13 mouse cellular contexts compared by ENCODE assay signal in genomic region chr5:99402784-99403183, GRCm38 (mm10).
A peak's percentile ranks its signal among the peaks of the same experiment; 100 is the strongest.
DNase-seq lines count a peak whose midpoint lies in the region; ATAC-seq lines count a peak whose summit lies in the region.
"Had no signal": no experiment of that assay in that cellular context is flagged by ENCODE, and none has a peak within 500 bp of the region (broad histone marks: within the 10 kb centered on the region; RNA-seq: fewer than 3 reads in every experiment).

No protein-coding gene starts in this region.

- H3K4me3 ChIP-seq in liver, embryonic 13.5 days (replicated peaks): no peak overlapping the region
- H3K4me3 ChIP-seq in liver, embryonic 11.5 days (ENCODE audit: low read depth, low read length): no peak overlapping the region
- H3K4me3 ChIP-seq in limb, embryonic 10.5 days: no peak overlapping the region
- no peak overlapping the region for H3K4me3 ChIP-seq in neural tube, embryonic 14.5 days (ENCODE audit: low read depth, low read length)
- H3K4me3 ChIP-seq: limb, embryonic 15.5 days; myocyte had no signal

- no peak overlapping the region for H3K27ac ChIP-seq in liver, embryonic 13.5 days
- no peak overlapping the region for H3K27ac ChIP-seq in liver, embryonic 11.5 days (ENCODE audit: low read depth, low read length)
- peak overlapping the region; percentile 9; the same call in 1 of the 2 replicates for H3K27ac ChIP-seq in limb, embryonic 10.5 days
- H3K27ac ChIP-seq in neural tube, embryonic 14.5 days (ENCODE audit: low read depth, low read length): peak overlapping the region; percentile 22; the same call in 1 of the 2 replicates
- H3K27ac ChIP-seq: limb, embryonic 15.5 days had no signal

- H3K4me1 ChIP-seq in liver, embryonic 13.5 days (replicated peaks): peaks cover 44% of the 10 kb centered on the region
- peaks cover 37% of the 10 kb centered on the region for H3K4me1 ChIP-seq in liver, embryonic 11.5 days (replicated peaks; ENCODE audit: control insufficient read depth, insufficient read depth, low read length)
- peaks cover 41% of the 10 kb centered on the region for H3K4me1 ChIP-seq in limb, embryonic 10.5 days
- H3K4me1 ChIP-seq in neural tube, embryonic 14.5 days (ENCODE audit: control insufficient read depth, insufficient read depth, low read length): peaks cover 24% of the 10 kb centered on the region

- H3K9ac ChIP-seq in liver, embryonic 13.5 days: no peak overlapping the region
- no peak overlapping the region for H3K9ac ChIP-seq in liver, embryonic 11.5 days (ENCODE audit: low read depth, low read length)
- H3K9ac ChIP-seq in neural tube, embryonic 14.5 days (replicated peaks; ENCODE audit: low read depth, low read length): no peak overlapping the region
- H3K9ac ChIP-seq: limb, embryonic 15.5 days had no signal

- DNase-seq in adrenal gland, postnatal 10 days: peak; percentile 28
- no peak for DNase-seq in adrenal gland, postnatal 14 days
- no peak for DNase-seq in liver, embryonic 13.5 days
- no peak for DNase-seq in liver, embryonic 11.5 days (ENCODE audit: low spot score)
- no peak for DNase-seq in limb, embryonic 10.5 days (ENCODE audit: low spot score)
- no peak for DNase-seq in layer of hippocampus, postnatal 25 days (ENCODE audit: extremely low spot score in 1 of 2, low spot score in 1 of 2)
- DNase-seq in cerebellum, postnatal 4 days (ENCODE audit: low spot score in 2 of 2): no peak
- DNase-seq: cerebellum, adult 2 months; thymus, postnatal 14 days had no signal

- no peaks in the 10 kb centered on the region for H3K27me3 ChIP-seq in liver, embryonic 13.5 days
- no peaks in the 10 kb centered on the region for H3K27me3 ChIP-seq in liver, embryonic 11.5 days (replicated peaks; ENCODE audit: control insufficient read depth, insufficient read depth, low read length)
- H3K27me3 ChIP-seq in limb, embryonic 10.5 days (ENCODE audit: low read depth, poor library complexity, severe bottlenecking): no peaks in the 10 kb centered on the region
- H3K27me3 ChIP-seq in neural tube, embryonic 14.5 days (ENCODE audit: control insufficient read depth, insufficient read depth, low read length): no peaks in the 10 kb centered on the region
- H3K27me3 ChIP-seq: limb, embryonic 15.5 days had no signal

- H3K4me2 ChIP-seq in liver, embryonic 13.5 days: no peak overlapping the region
- H3K4me2 ChIP-seq in liver, embryonic 11.5 days: no peak overlapping the region
- no peak overlapping the region for H3K4me2 ChIP-seq in neural tube, embryonic 14.5 days (ENCODE audit: low read depth, low read length)
- H3K4me2 ChIP-seq: limb, embryonic 15.5 days had no signal

- 0 out of 2 replicates have a peak, but pooled peaks have one; percentile 4 for ATAC-seq in liver, embryonic 13.5 days (ENCODE audit: low read depth)
- ATAC-seq in liver, embryonic 11.5 days (replicated peaks; ENCODE audit: low FRiP score): no peak
- ATAC-seq in neural tube, embryonic 14.5 days (ENCODE audit: low read depth): peak; percentile 52
- ATAC-seq: lung, postnatal 0 days had no signal

- H3K9me3 ChIP-seq in liver, embryonic 13.5 days (replicated peaks): no peaks in the 10 kb centered on the region
- no peaks in the 10 kb centered on the region for H3K9me3 ChIP-seq in liver, embryonic 11.5 days (ENCODE audit: control insufficient read depth, low read length)
- H3K9me3 ChIP-seq in limb, embryonic 10.5 days (replicated peaks): no peaks in the 10 kb centered on the region
- no peaks in the 10 kb centered on the region for H3K9me3 ChIP-seq in neural tube, embryonic 14.5 days (ENCODE audit: control insufficient read depth, low read length)
- H3K9me3 ChIP-seq: limb, embryonic 15.5 days had no signal

- 35% methylated on average over 2 of the region's 2 CpGs for WGBS in liver, embryonic 13.5 days (ENCODE audit: insufficient replicate concordance)
- 38% methylated on average over 2 of the region's 2 CpGs for WGBS in liver, embryonic 11.5 days
- WGBS in limb, embryonic 10.5 days: 57% methylated on average over 2 of the region's 2 CpGs
- 6% methylated on average over 2 of the region's 2 CpGs for WGBS in neural tube, embryonic 14.5 days

- no peaks in the 10 kb centered on the region for H3K36me3 ChIP-seq in liver, embryonic 13.5 days
- H3K36me3 ChIP-seq in liver, embryonic 11.5 days (ENCODE audit: control insufficient read depth, insufficient read depth, low read length): no peaks in the 10 kb centered on the region
- H3K36me3 ChIP-seq in limb, embryonic 10.5 days: no peaks in the 10 kb centered on the region
- H3K36me3 ChIP-seq in neural tube, embryonic 14.5 days (ENCODE audit: control insufficient read depth, insufficient read depth, low read length): no peaks in the 10 kb centered on the region
- H3K36me3 ChIP-seq: limb, embryonic 15.5 days had no signal

Comparison
In these comparisons a context has a peak if more than half of its experiments do, and no peak if none do; other contexts are left out.
1. H3K27ac ChIP-seq: peak in limb, embryonic 10.5 days (single experiment) and neural tube, embryonic 14.5 days (single experiment); none in liver, embryonic 13.5 days (single experiment) and liver, embryonic 11.5 days (single experiment).